Mouse (Mus musculus): ENCODE data around the gene Rgs6. TPM values are rescaled to one million over a fixed set of nuclear protein-coding genes. Genes with fewer than 3 reads are reported as not detected.

Rgs6 gene
- polyA plus RNA-seq, 1 experiment from 2014 or later, result 1.4 TPM

GRCm38 (mm10) chr12:82819328-82819727, 231.2 kb downstream of the Rgs6 start:
- no peak overlapping the region for H3K4me2 ChIP-seq (replicated peaks; ENCODE audit: low read depth, low read length)
- H3K9ac ChIP-seq (replicated peaks; ENCODE audit: low read depth, low read length), result no peak overlapping the region
- no peaks in the 10 kb centered on the region for H3K4me1 ChIP-seq (ENCODE audit: control insufficient read depth, insufficient read depth, low read length)
- H3K9me3 ChIP-seq (ENCODE audit: control insufficient read depth, low read depth, low read length), result no peaks in the 10 kb centered on the region
- no peak overlapping the region for H3K4me3 ChIP-seq (ENCODE audit: low read depth, low read length)
- ATAC-seq (ENCODE audit: insufficient number of reproducible peaks, insufficient read depth, low FRiP score, low read depth), result no peak
- no peaks in the 10 kb centered on the region for H3K27me3 ChIP-seq (ENCODE audit: control insufficient read depth, insufficient read depth, low read length)
- 69% methylated on average over 6 of the region's 6 CpGs for WGBS
- H3K36me3 ChIP-seq (ENCODE audit: control insufficient read depth, insufficient read depth, low read length), result no peaks in the 10 kb centered on the region
- no peak overlapping the region for H3K27ac ChIP-seq (ENCODE audit: low read length)

GRCm38 (mm10) chr12:82819991-82820390, 231.9 kb downstream of the Rgs6 start:
- Histone ChIP-seq H3K9me3 (ENCODE audit: control insufficient read depth, low read depth, low read length) (no peaks in the 10 kb centered on the region), H3K9ac (replicated peaks; ENCODE audit: low read depth, low read length) (no peak overlapping the region), H3K4me1 (ENCODE audit: control insufficient read depth, insufficient read depth, low read length) (no peaks in the 10 kb centered on the region), H3K4me2 (replicated peaks; ENCODE audit: low read depth, low read length) (no peak overlapping the region), H3K27ac (ENCODE audit: low read length) (no peak overlapping the region), H3K36me3 (ENCODE audit: control insufficient read depth, insufficient read depth, low read length) (no peaks in the 10 kb centered on the region), H3K4me3 (ENCODE audit: low read depth, low read length) (no peak overlapping the region), H3K27me3 (ENCODE audit: control insufficient read depth, insufficient read depth, low read length) (no peaks in the 10 kb centered on the region)
- 86% methylated on average over 6 of the region's 6 CpGs for WGBS
- ATAC-seq (ENCODE audit: insufficient number of reproducible peaks, insufficient read depth, low FRiP score, low read depth), result no peak

- no peak overlapping the region for H3K4me3 ChIP-seq (ENCODE audit: low read depth, low read length)
- ATAC-seq (ENCODE audit: insufficient number of reproducible peaks, insufficient read depth, low FRiP score, low read depth), result no peak
- no peak overlapping the region for H3K9ac ChIP-seq (replicated peaks; ENCODE audit: low read depth, low read length)
- H3K27me3 ChIP-seq (ENCODE audit: control insufficient read depth, insufficient read depth, low read length), result no peaks in the 10 kb centered on the region
- H3K9me3 ChIP-seq (ENCODE audit: control insufficient read depth, low read depth, low read length), result no peaks in the 10 kb centered on the region
- no peak overlapping the region for H3K27ac ChIP-seq (ENCODE audit: low read length)
- no peaks in the 10 kb centered on the region for H3K36me3 ChIP-seq (ENCODE audit: control insufficient read depth, insufficient read depth, low read length)
- 61% methylated on average over 3 of the region's 3 CpGs for WGBS
- no peaks in the 10 kb centered on the region for H3K4me1 ChIP-seq (ENCODE audit: control insufficient read depth, insufficient read depth, low read length)
- H3K4me2 ChIP-seq (replicated peaks; ENCODE audit: low read depth, low read length), result no peak overlapping the region
These were observed 234.9 kb downstream of the Rgs6 start for GRCm38 (mm10) chr12:82822821-82823620.

GRCm38 (mm10) chr12:82830333-82830732, 242.2 kb downstream of the Rgs6 start:
- Histone ChIP-seq H3K36me3 (ENCODE audit: control insufficient read depth, insufficient read depth, low read length) (no peaks in the 10 kb centered on the region), H3K9me3 (ENCODE audit: control insufficient read depth, low read depth, low read length) (no peaks in the 10 kb centered on the region), H3K9ac (replicated peaks; ENCODE audit: low read depth, low read length) (no peak overlapping the region), H3K27me3 (ENCODE audit: control insufficient read depth, insufficient read depth, low read length) (no peaks in the 10 kb centered on the region), H3K27ac (ENCODE audit: low read length) (no peak overlapping the region), H3K4me1 (ENCODE audit: control insufficient read depth, insufficient read depth, low read length) (no peaks in the 10 kb centered on the region), H3K4me3 (ENCODE audit: low read depth, low read length) (no peak overlapping the region), H3K4me2 (replicated peaks; ENCODE audit: low read depth, low read length) (no peak overlapping the region)
- WGBS, result 85% methylated on average over 8 of the region's 8 CpGs
- ATAC-seq (ENCODE audit: insufficient number of reproducible peaks, insufficient read depth, low FRiP score, low read depth), result no peak

- no peak overlapping the region for H3K4me2 ChIP-seq (replicated peaks; ENCODE audit: low read depth, low read length)
- ATAC-seq (ENCODE audit: insufficient number of reproducible peaks, insufficient read depth, low FRiP score, low read depth), result no peak
- 0 out of 2 replicates have a peak, but pooled peaks cover 3% of the 10 kb centered on the region for H3K9me3 ChIP-seq (ENCODE audit: control insufficient read depth, low read depth, low read length)
- no peak overlapping the region for H3K27ac ChIP-seq (ENCODE audit: low read length)
- no peaks in the 10 kb centered on the region for H3K27me3 ChIP-seq (ENCODE audit: control insufficient read depth, insufficient read depth, low read length)
- no peaks in the 10 kb centered on the region for H3K4me1 ChIP-seq (ENCODE audit: control insufficient read depth, insufficient read depth, low read length)
- no peak overlapping the region for H3K4me3 ChIP-seq (ENCODE audit: low read depth, low read length)
- H3K9ac ChIP-seq (replicated peaks; ENCODE audit: low read depth, low read length), result no peak overlapping the region
- 91% methylated on average over 1 of the region's 1 CpGs for WGBS
- H3K36me3 ChIP-seq (ENCODE audit: control insufficient read depth, insufficient read depth, low read length), result no peaks in the 10 kb centered on the region
These were observed 250.5 kb downstream of the Rgs6 start for GRCm38 (mm10) chr12:82838544-82838943.

- 0 out of 2 replicates have a peak, but pooled peaks cover 3% of the 10 kb centered on the region for H3K9me3 ChIP-seq (ENCODE audit: control insufficient read depth, low read depth, low read length)
- no peaks in the 10 kb centered on the region for H3K27me3 ChIP-seq (ENCODE audit: control insufficient read depth, insufficient read depth, low read length)
- no peak overlapping the region for H3K4me2 ChIP-seq (replicated peaks; ENCODE audit: low read depth, low read length)
- WGBS, result 65% methylated on average over 6 of the region's 6 CpGs
- no peaks in the 10 kb centered on the region for H3K4me1 ChIP-seq (ENCODE audit: control insufficient read depth, insufficient read depth, low read length)
- no peaks in the 10 kb centered on the region for H3K36me3 ChIP-seq (ENCODE audit: control insufficient read depth, insufficient read depth, low read length)
- no peak for ATAC-seq (ENCODE audit: insufficient number of reproducible peaks, insufficient read depth, low FRiP score, low read depth)
- H3K9ac ChIP-seq (replicated peaks; ENCODE audit: low read depth, low read length), result no peak overlapping the region
- H3K27ac ChIP-seq (ENCODE audit: low read length), result no peak overlapping the region
- H3K4me3 ChIP-seq (ENCODE audit: low read depth, low read length), result no peak overlapping the region
These were observed 253.5 kb downstream of the Rgs6 start for GRCm38 (mm10) chr12:82841566-82841965.

- H3K9me3 ChIP-seq (ENCODE audit: control insufficient read depth, low read depth, low read length), result no peaks in the 10 kb centered on the region
- no peak for ATAC-seq (ENCODE audit: insufficient number of reproducible peaks, insufficient read depth, low FRiP score, low read depth)
- H3K36me3 ChIP-seq (ENCODE audit: control insufficient read depth, insufficient read depth, low read length), result no peaks in the 10 kb centered on the region
- no peaks in the 10 kb centered on the region for H3K27me3 ChIP-seq (ENCODE audit: control insufficient read depth, insufficient read depth, low read length)
- H3K4me1 ChIP-seq (ENCODE audit: control insufficient read depth, insufficient read depth, low read length), result no peaks in the 10 kb centered on the region
- no peak overlapping the region for H3K9ac ChIP-seq (replicated peaks; ENCODE audit: low read depth, low read length)
- no peak overlapping the region for H3K27ac ChIP-seq (ENCODE audit: low read length)
- H3K4me3 ChIP-seq (ENCODE audit: low read depth, low read length), result no peak overlapping the region
- 87% methylated on average over 3 of the region's 3 CpGs for WGBS
- H3K4me2 ChIP-seq (replicated peaks; ENCODE audit: low read depth, low read length), result no peak overlapping the region
These were observed 260.3 kb downstream of the Rgs6 start for GRCm38 (mm10) chr12:82848304-82848872.

- no peak for ATAC-seq (ENCODE audit: insufficient number of reproducible peaks, insufficient read depth, low FRiP score, low read depth)
- no peaks in the 10 kb centered on the region for H3K9me3 ChIP-seq (ENCODE audit: control insufficient read depth, low read depth, low read length)
- H3K27me3 ChIP-seq (ENCODE audit: control insufficient read depth, insufficient read depth, low read length), result no peaks in the 10 kb centered on the region
- H3K4me3 ChIP-seq (ENCODE audit: low read depth, low read length), result no peak overlapping the region
- WGBS, result 89% methylated on average over 5 of the region's 5 CpGs
- no peaks in the 10 kb centered on the region for H3K36me3 ChIP-seq (ENCODE audit: control insufficient read depth, insufficient read depth, low read length)
- no peak overlapping the region for H3K4me2 ChIP-seq (replicated peaks; ENCODE audit: low read depth, low read length)
- H3K27ac ChIP-seq (ENCODE audit: low read length), result no peak overlapping the region
- no peaks in the 10 kb centered on the region for H3K4me1 ChIP-seq (ENCODE audit: control insufficient read depth, insufficient read depth, low read length)
- H3K9ac ChIP-seq (replicated peaks; ENCODE audit: low read depth, low read length), result no peak overlapping the region
These were observed 266.8 kb downstream of the Rgs6 start for GRCm38 (mm10) chr12:82854902-82855301.
